Mouse (Mus musculus): ENCODE results near the gene Tom1. TPM values are rescaled to one million over a fixed set of nuclear protein-coding genes. Genes with fewer than 3 reads are reported as not detected.

Tom1 gene
- 20.2 to 34.1 TPM (median 24.0 TPM) in 4 replicates for total RNA-seq (2023; ENCODE audit: inconsistent age)

GRCm38 (mm10) chr8:75033511-75034243 is at the start of gene Tom1:
Gene Tom1, plus strand, starts transcription at chr8:75033705.

DNA sequence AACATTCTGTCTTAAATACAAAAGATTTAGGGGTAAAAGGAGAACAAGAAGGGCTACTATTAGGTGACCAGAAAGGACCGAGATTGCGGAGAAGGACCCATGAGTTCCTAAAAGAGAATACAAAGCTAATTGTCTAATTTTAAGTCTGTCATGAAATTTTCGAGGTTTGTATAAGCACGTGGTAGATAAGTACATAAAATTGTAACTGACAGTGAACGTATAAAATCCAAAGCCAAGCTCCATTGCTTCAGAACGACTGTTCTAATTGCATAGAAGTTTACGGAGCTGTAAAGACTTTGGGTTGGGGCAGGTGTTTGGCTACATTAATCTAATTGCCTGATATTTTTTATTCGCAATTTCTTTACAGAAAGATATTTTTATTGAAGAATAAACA is 40.4 kb upstream of the Tom1 start, which contains the start of gene Hmgxb4:
Hmgxb4 (plus strand) TSS at position 276 of the 394 bp plus-strand sequence.

DNA sequence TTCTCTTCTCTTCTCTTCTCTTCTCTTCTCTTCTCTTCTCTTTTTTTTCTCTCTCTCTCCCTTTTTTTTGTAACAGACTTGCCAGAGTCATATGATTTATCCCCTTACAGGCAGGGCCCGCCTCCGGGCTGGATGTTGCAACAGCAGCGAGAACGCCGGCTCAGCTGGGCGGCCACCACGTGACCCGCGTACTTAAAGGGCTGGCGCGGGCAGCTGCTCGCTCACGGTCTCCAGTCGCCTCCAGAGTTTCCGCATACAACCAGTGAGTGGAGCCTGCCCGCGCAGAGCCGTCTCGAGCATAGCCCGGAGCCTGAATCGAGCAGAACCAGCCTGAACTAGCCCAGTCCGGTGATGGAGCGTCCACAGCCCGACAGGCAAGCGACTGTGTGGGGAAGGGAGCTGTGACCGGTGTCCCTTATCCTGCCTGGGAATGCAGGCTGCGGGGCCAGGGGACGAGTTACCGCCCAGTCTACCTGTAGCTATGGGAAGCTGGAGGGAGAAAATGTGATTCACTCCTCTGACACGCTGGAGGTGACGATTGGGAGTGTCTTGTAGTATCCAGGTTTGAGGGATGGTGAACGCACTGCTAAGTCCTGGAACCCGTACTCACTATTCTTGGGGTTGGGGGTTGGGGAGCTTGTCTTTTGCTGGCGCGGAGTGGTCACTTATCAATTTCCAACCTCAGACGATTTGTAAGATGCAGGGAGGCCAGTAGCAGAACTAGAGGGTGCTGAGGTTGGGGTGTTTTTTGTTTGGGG is 60.1 kb downstream of the Tom1 start, which contains the start of gene Hmox1:
Hmox1 (plus strand) TSS at position 223 of the 758 bp plus-strand sequence.

DNA sequence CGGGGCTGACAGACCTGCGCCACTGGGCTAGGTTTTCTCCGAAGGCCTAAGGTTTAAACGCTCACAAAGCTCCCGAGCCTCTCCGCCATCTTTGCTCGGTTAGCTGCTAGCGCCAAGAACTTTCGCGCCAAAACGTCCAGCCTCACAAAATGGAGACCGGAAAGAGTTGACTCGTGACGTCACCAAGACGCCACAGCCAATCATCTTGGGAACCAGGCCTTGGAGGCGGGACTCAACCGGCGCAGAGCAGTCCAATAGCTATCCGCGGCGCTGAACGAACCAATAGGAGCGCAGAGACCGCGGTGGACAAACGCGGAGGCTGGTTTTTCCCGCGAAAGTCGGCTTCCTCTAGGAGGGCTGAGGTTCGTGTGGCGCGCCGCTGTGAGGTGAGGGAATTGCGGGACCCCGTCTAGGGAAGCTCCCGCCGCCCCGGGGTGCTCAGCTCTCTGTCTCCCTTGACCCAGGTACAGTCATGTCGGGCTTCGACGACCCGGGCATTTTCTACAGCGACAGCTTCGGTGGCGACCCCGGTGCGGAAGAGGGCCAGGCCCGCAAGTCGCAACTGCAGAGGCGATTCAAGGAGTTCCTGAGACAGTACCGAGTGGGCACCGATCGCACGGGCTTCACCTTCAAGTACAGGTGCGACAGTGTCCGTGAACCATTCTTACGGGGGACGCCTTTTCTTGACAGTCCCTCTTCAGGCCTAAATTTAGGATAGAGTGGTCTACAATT is 75.9 kb downstream of the Tom1 start, which contains the start of gene Mcm5:
Mcm5 (plus strand) TSS at position 334 of the 732 bp plus-strand sequence.

Other genes with a start within 250 kb of the Tom1 start
- gene Isx, start 160.5 kb upstream of the Tom1 start, total RNA-seq (2023; ENCODE audit: inconsistent age) = not detected in 4 replicates
- gene Hmgxb4, start 40.3 kb upstream of the Tom1 start, total RNA-seq (2023; ENCODE audit: inconsistent age) = 34.5 to 45.8 TPM (median 39.4 TPM) in 4 replicates
- gene Hmox1, start 59.9 kb downstream of the Tom1 start, total RNA-seq (2023; ENCODE audit: inconsistent age) = 16.3 to 28.0 TPM (median 21.4 TPM) in 4 replicates
- 51.4 to 58.1 TPM (median 54.0 TPM) in 4 replicates for gene Mcm5, start 75.9 kb downstream of the Tom1 start, total RNA-seq (2023; ENCODE audit: inconsistent age)
- gene Rasd2, start 180.2 kb downstream of the Tom1 start, total RNA-seq (2023; ENCODE audit: inconsistent age) = not detected in 4 replicates